Mouse (Mus musculus): ENCODE results near the gene Chadl.

- no peak for TF ChIP-seq CTCF (IDR thresholded peaks at IDR 0.05)
- TF ChIP-seq EP300 (IDR thresholded peaks at IDR 0.05; ENCODE audit: insufficient read depth, low read depth, low read length), result no peak
Measured at GRCm38 (mm10) chr15:81649516-81650455, 47.3 kb downstream of the Chadl start.

All from heart, adult 2 months (tissue).